Mouse (Mus musculus): Measurements from ENCODE around the gene Shroom3. TPM values are rescaled to one million over a fixed set of nuclear protein-coding genes. Genes with fewer than 3 reads are reported as not detected.

Gene Shroom3
- 1.4 and 1.5 TPM in 2 replicates for polyA plus RNA-seq (2014; fragmentation: Nextera tagmentation; extraction: Ambion mirVana)

GRCm38 (mm10) chr5:92683351-92683807 is at the start of gene Shroom3:
Gene Shroom3 (plus strand): TSS chr5:92683435.
- peak within 1 kb of the TSS; percentile 91 for H3K4me2 ChIP-seq (ENCODE audit: low read length)
- 0 out of 2 replicates have a peak, but pooled peaks cover 3% of the 10 kb centered on the region for H3K27me3 ChIP-seq (ENCODE audit: control insufficient read depth, insufficient read depth, low read length)
- no peaks in the 10 kb centered on the region for H3K9me3 ChIP-seq (ENCODE audit: control insufficient read depth, low read length)
- H3K27ac ChIP-seq (replicated peaks; ENCODE audit: low read depth, low read length): peak within 1 kb of the TSS; percentile 57; the same call in 1 of the 2 replicates
- WGBS: under 1% methylated on average over 26 of the region's 26 CpGs
- ATAC-seq (ENCODE audit: low FRiP score, low TSS enrichment): peak; percentile 18; the same call in 1 of the 2 replicates
- H3K4me3 ChIP-seq (replicated peaks; ENCODE audit: low read depth, low read length): peak within 1 kb of the TSS; percentile 47
- no peaks in the 10 kb centered on the region for H3K36me3 ChIP-seq (ENCODE audit: control insufficient read depth, insufficient read depth, low read length)
- peak within 1 kb of the TSS; percentile 65 for H3K9ac ChIP-seq (replicated peaks; ENCODE audit: low read length)
- peak; percentile 66 for DNase-seq
- H3K4me1 ChIP-seq (ENCODE audit: control insufficient read depth, insufficient read depth, low read length): no peaks in the 10 kb centered on the region

GRCm38 (mm10) chr5:92633526-92633925 is 49.7 kb upstream of the Shroom3 start:
- no peak overlapping the region for H3K4me3 ChIP-seq (replicated peaks; ENCODE audit: low read depth, low read length)
- H3K27me3 ChIP-seq (ENCODE audit: control insufficient read depth, insufficient read depth, low read length): no peaks in the 10 kb centered on the region
- H3K4me2 ChIP-seq (ENCODE audit: low read length): no peak overlapping the region
- H3K9ac ChIP-seq (replicated peaks; ENCODE audit: low read length): no peak overlapping the region
- no peaks in the 10 kb centered on the region for H3K9me3 ChIP-seq (ENCODE audit: control insufficient read depth, low read length)
- ATAC-seq (ENCODE audit: low FRiP score, low TSS enrichment): no peak
- no peaks in the 10 kb centered on the region for H3K4me1 ChIP-seq (ENCODE audit: control insufficient read depth, insufficient read depth, low read length)
- peak; percentile 6 for DNase-seq
- H3K36me3 ChIP-seq (ENCODE audit: control insufficient read depth, insufficient read depth, low read length): no peaks in the 10 kb centered on the region
- 65% methylated on average over 4 of the region's 4 CpGs for WGBS
- H3K27ac ChIP-seq (replicated peaks; ENCODE audit: low read depth, low read length): no peak overlapping the region

- H3K27me3 ChIP-seq (ENCODE audit: control insufficient read depth, insufficient read depth, low read length): no peaks in the 10 kb centered on the region
- H3K4me2 ChIP-seq (ENCODE audit: low read length): no peak overlapping the region
- H3K4me3 ChIP-seq (replicated peaks; ENCODE audit: low read depth, low read length): no peak overlapping the region
- H3K9ac ChIP-seq (replicated peaks; ENCODE audit: low read length): no peak overlapping the region
- 78% methylated on average over 3 of the region's 3 CpGs for WGBS
- H3K9me3 ChIP-seq (ENCODE audit: control insufficient read depth, low read length): no peaks in the 10 kb centered on the region
- ATAC-seq (ENCODE audit: low FRiP score, low TSS enrichment) (no peak), DNase-seq (no peak)
- no peak overlapping the region for H3K27ac ChIP-seq (replicated peaks; ENCODE audit: low read depth, low read length)
- H3K4me1 ChIP-seq (ENCODE audit: control insufficient read depth, insufficient read depth, low read length): no peaks in the 10 kb centered on the region
- H3K36me3 ChIP-seq (ENCODE audit: control insufficient read depth, insufficient read depth, low read length): no peaks in the 10 kb centered on the region
Measured at GRCm38 (mm10) chr5:92634916-92635315, 48.3 kb upstream of the Shroom3 start.

DNA sequence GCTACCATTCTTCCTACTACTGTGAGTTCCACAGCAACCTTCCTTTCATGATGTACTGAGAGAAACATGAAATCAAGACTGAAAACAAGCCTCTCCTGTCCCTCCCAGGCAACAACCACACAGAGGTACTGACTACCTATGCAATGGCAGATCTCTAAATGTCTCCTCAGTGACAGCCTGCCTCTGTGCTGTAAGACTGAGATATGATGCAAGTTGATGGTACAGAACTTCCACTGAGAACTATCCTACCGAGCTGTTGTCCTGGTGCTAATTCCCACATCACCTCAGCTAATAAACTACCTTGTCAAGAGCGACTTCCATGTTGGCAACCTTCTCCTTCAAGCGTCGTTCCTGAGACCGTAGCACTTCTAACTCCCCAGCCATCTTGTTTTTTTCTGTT is 47.3 kb upstream of the Shroom3 start:
- Histone ChIP-seq H3K4me1 (ENCODE audit: control insufficient read depth, insufficient read depth, low read length) (no peaks in the 10 kb centered on the region), H3K9me3 (ENCODE audit: control insufficient read depth, low read length) (no peaks in the 10 kb centered on the region), H3K36me3 (ENCODE audit: control insufficient read depth, insufficient read depth, low read length) (no peaks in the 10 kb centered on the region), H3K27ac (replicated peaks; ENCODE audit: low read depth, low read length) (no peak overlapping the region), H3K4me2 (ENCODE audit: low read length) (no peak overlapping the region), H3K4me3 (replicated peaks; ENCODE audit: low read depth, low read length) (no peak overlapping the region), H3K27me3 (ENCODE audit: control insufficient read depth, insufficient read depth, low read length) (no peaks in the 10 kb centered on the region), H3K9ac (replicated peaks; ENCODE audit: low read length) (no peak overlapping the region)
- DNase-seq: no peak
- ATAC-seq (ENCODE audit: low FRiP score, low TSS enrichment): no peak
- 87% methylated on average over 5 of the region's 5 CpGs for WGBS

DNA sequence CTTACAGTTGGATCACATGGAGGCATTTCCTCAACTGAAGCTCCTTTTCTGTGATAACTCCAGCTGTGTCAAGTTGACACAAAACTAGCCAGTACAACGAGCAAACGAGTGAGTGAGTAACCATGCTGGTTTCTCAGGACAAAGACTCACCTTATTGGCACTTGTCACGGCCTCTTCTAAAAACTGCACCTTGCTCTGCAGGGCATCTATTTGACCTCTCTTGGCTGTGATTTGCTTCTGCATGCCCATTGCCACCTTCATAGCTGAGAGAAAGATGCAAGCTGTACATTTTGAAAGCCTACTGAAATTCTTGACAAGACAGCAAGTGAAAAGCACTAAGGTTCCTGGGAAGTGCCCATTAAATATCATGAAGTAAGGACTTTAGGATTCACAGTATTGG is 42.4 kb upstream of the Shroom3 start:
- Histone ChIP-seq H3K36me3 (ENCODE audit: control insufficient read depth, insufficient read depth, low read length) (no peaks in the 10 kb centered on the region), H3K27ac (replicated peaks; ENCODE audit: low read depth, low read length) (no peak overlapping the region), H3K9me3 (ENCODE audit: control insufficient read depth, low read length) (no peaks in the 10 kb centered on the region), H3K4me1 (ENCODE audit: control insufficient read depth, insufficient read depth, low read length) (no peaks in the 10 kb centered on the region), H3K9ac (replicated peaks; ENCODE audit: low read length) (no peak overlapping the region), H3K4me2 (ENCODE audit: low read length) (no peak overlapping the region), H3K4me3 (replicated peaks; ENCODE audit: low read depth, low read length) (no peak overlapping the region), H3K27me3 (ENCODE audit: control insufficient read depth, insufficient read depth, low read length) (no peaks in the 10 kb centered on the region)
- no peak for ATAC-seq (ENCODE audit: low FRiP score, low TSS enrichment)
- 90% methylated on average over 3 of the region's 3 CpGs for WGBS
- no peak for DNase-seq

DNA sequence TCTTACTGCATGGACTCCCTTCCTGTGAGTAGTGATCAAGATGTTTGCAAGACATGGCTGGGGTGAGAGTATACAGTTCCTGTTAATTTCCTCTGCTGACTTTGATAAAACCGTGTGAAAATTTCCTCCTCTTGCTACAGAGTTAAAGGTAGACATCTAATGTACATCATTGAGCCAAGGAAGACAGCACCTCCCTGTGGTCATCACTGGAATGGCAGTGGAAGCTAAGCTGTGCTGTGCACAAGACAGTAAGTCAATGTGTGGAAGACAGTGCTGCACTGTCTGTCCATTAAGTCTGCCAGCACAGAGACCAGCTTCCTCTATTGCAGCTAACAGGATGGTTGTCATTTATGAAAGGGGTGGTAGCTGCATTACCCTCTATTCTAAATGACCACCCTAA is 27.0 kb upstream of the Shroom3 start:
- WGBS: 20% methylated on average over 1 of the region's 1 CpGs
- H3K4me1 ChIP-seq (ENCODE audit: control insufficient read depth, insufficient read depth, low read length): no peaks in the 10 kb centered on the region
- H3K27me3 ChIP-seq (ENCODE audit: control insufficient read depth, insufficient read depth, low read length): no peaks in the 10 kb centered on the region
- no peak overlapping the region for H3K9ac ChIP-seq (replicated peaks; ENCODE audit: low read length)
- no peak overlapping the region for H3K4me2 ChIP-seq (ENCODE audit: low read length)
- peak; percentile 72 for DNase-seq
- H3K4me3 ChIP-seq (replicated peaks; ENCODE audit: low read depth, low read length): no peak overlapping the region
- no peak for ATAC-seq (ENCODE audit: low FRiP score, low TSS enrichment)
- H3K27ac ChIP-seq (replicated peaks; ENCODE audit: low read depth, low read length): no peak overlapping the region
- H3K36me3 ChIP-seq (ENCODE audit: control insufficient read depth, insufficient read depth, low read length): no peaks in the 10 kb centered on the region
- no peaks in the 10 kb centered on the region for H3K9me3 ChIP-seq (ENCODE audit: control insufficient read depth, low read length)

DNA sequence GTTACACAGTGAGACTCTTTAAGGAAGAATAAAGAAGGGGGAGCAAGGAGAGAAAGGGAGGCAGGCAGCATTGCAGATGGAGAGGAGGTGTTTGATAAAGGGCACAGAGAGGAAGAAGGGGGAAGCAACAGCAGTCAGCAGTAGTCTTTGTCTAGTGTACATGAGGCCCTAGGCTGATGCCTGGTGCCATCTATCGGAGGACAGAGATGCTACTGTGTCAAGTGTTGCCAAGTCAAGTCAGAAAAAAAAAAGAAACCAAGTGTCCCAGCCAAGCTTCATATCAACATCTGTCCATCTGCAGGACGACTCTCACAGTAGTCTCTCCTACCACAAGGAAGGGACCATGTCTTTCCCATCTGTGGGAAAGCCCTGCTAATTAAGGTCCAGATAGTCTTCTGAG is 18.9 kb upstream of the Shroom3 start:
- Histone ChIP-seq H3K27ac (replicated peaks; ENCODE audit: low read depth, low read length) (no peak overlapping the region), H3K4me1 (ENCODE audit: control insufficient read depth, insufficient read depth, low read length) (no peaks in the 10 kb centered on the region), H3K36me3 (ENCODE audit: control insufficient read depth, insufficient read depth, low read length) (no peaks in the 10 kb centered on the region), H3K27me3 (ENCODE audit: control insufficient read depth, insufficient read depth, low read length) (no peaks in the 10 kb centered on the region), H3K4me3 (replicated peaks; ENCODE audit: low read depth, low read length) (no peak overlapping the region), H3K9me3 (ENCODE audit: control insufficient read depth, low read length) (no peaks in the 10 kb centered on the region), H3K4me2 (ENCODE audit: low read length) (no peak overlapping the region), H3K9ac (replicated peaks; ENCODE audit: low read length) (no peak overlapping the region)
- 76% methylated on average over 2 of the region's 2 CpGs for WGBS
- ATAC-seq (ENCODE audit: low FRiP score, low TSS enrichment) (no peak), DNase-seq (no peak)

DNA sequence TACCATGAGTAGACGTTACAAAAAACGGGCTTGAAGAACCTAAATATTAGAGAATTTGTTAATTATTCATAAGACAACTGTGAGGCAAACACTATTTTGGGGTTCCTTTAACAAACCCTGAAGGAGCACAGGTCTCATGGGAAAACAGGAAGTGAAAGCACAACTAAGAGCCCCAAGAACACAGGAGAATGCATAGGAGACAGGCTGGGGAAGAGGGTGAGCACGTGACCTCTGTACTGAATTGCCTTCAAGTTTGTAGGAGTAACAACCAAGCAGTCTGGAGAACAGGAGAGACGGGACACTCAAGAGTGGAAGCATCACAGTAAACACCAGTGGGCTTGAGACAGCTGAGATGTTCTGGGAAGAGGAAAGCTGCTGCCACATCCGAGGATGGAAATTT is 16.4 kb upstream of the Shroom3 start:
- ATAC-seq (ENCODE audit: low FRiP score, low TSS enrichment) (no peak), DNase-seq (no peak)
- Histone ChIP-seq H3K9ac (replicated peaks; ENCODE audit: low read length) (no peak overlapping the region), H3K4me1 (ENCODE audit: control insufficient read depth, insufficient read depth, low read length) (no peaks in the 10 kb centered on the region), H3K36me3 (ENCODE audit: control insufficient read depth, insufficient read depth, low read length) (no peaks in the 10 kb centered on the region), H3K27me3 (ENCODE audit: control insufficient read depth, insufficient read depth, low read length) (no peaks in the 10 kb centered on the region), H3K4me2 (ENCODE audit: low read length) (no peak overlapping the region), H3K9me3 (ENCODE audit: control insufficient read depth, low read length) (no peaks in the 10 kb centered on the region), H3K27ac (replicated peaks; ENCODE audit: low read depth, low read length) (no peak overlapping the region), H3K4me3 (replicated peaks; ENCODE audit: low read depth, low read length) (no peak overlapping the region)
- 88% methylated on average over 5 of the region's 5 CpGs for WGBS

GRCm38 (mm10) chr5:92674859-92675573 is 8.2 kb upstream of the Shroom3 start, which contains the start of gene Ccdc158:
Gene Ccdc158 (minus strand): TSS chr5:92675271.
- peak; percentile 94 for DNase-seq
- Histone ChIP-seq H3K27ac (replicated peaks; ENCODE audit: low read depth, low read length) (no peak within 1 kb of the TSS), H3K4me2 (ENCODE audit: low read length) (peak within 1 kb of the TSS; percentile 67)

More at GRCm38 (mm10) chr5:92674859-92675573, 8.2 kb upstream of the Shroom3 start, which contains the start of gene Ccdc158:
- Histone ChIP-seq H3K4me3 (replicated peaks; ENCODE audit: low read depth, low read length) (peak within 1 kb of the TSS; percentile 42), H3K27me3 (ENCODE audit: control insufficient read depth, insufficient read depth, low read length) (no peaks in the 10 kb centered on the region), H3K9ac (replicated peaks; ENCODE audit: low read length) (peak within 1 kb of the TSS; percentile 24; the same call in 1 of the 2 replicates), H3K36me3 (ENCODE audit: control insufficient read depth, insufficient read depth, low read length) (no peaks in the 10 kb centered on the region), H3K9me3 (ENCODE audit: control insufficient read depth, low read length) (no peaks in the 10 kb centered on the region), H3K4me1 (ENCODE audit: control insufficient read depth, insufficient read depth, low read length) (no peaks in the 10 kb centered on the region)
- WGBS: 13% methylated on average over 53 of the region's 55 CpGs
- ATAC-seq (ENCODE audit: low FRiP score, low TSS enrichment): peak; percentile 91

Measured in midbrain, embryonic 14.5 days (tissue).